Mouse (Mus musculus): ENCODE data around the gene Itprid2. TPM values are rescaled to one million over a fixed set of nuclear protein-coding genes. Genes with fewer than 3 reads are reported as not detected.

Itprid2 gene
- polyA plus RNA-seq (2012; ENCODE audit: low replicate concordance), result 4.4 and 17.1 TPM in 2 replicates

DNA sequence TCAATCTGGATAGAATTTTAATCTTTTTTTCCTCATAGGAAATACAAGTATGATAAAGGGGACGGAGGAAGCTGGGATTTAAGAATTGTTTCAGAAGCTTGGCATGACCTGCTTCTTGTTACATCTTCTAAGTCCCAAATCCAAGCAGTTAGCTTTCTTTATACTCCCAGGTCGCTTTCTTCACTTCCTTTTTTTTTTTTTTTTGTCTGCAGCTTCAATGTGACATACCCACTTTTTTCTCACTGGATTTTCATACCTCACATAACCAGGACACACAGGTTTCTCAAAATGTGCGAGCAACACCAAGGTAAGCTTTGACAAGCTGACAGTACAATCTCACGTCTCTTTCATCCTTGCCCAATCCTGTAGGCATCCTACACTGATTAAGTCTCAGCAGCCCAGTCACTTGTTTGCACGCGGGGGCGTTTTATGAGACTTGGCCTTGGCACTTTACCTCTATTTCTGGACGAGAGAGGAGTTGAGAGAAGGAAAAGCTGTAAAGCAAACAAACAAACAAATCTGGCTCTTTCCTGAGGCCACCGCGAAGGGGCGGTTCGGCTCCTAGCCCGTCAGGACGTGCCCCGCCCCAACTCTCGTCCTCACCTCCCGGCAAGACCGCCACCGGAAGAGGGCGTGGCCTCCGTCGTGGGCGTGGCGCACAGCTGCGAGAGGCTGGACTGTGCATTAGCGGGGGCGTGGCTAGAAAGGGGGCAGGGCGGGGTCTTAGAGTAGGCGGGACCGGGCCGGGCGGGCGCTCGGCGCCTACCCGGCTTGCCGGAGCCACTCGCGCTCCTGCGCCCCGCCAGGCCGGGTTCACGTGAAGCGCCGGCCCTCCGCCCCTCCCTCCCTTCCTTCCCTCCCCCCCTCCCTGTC is at the start of gene Itprid2:
TSS of gene Itprid2 (plus strand) at position 825 of the 873 bp plus-strand sequence.

DNA sequence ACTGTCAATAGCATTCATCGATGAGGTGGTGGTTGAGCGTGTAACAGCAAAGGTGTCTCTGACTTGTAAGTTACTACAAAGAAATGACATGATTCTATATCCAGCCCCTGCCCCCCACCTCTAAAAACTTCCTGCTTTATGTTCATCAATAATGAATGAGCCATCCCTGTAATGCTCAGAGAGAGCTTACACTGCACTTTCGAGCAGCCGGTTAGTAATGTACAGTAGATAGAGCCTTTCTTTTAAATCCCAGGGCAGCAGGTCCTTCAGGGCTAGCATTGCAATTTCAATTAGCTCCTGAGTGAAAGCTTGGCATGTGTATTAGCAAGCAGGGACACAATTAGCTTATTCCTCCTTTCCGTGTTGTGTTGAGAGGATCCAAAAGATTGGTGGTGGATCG is 72.4 kb downstream of the Itprid2 start, which contains the start of gene Ppp1r1c:
TSS of gene Ppp1r1c (plus strand) at position 206 of the 400 bp plus-strand sequence.

Other genes with a start within 250 kb of the Itprid2 start
- not detected in 2 replicates for gene Neurod1, start 178.6 kb upstream of the Itprid2 start, polyA plus RNA-seq (2012; ENCODE audit: low replicate concordance)
- 0.82 and 1.2 TPM in 2 replicates for gene Cerkl, start 178.6 kb upstream of the Itprid2 start, polyA plus RNA-seq (2012; ENCODE audit: low replicate concordance)
- gene Ppp1r1c, start 72.4 kb downstream of the Itprid2 start, polyA plus RNA-seq (2012; ENCODE audit: low replicate concordance), result not detected in 2 replicates